Mouse (Mus musculus): ENCODE data around the gene Pla2r1.

The Pla2r1 gene

DNA sequence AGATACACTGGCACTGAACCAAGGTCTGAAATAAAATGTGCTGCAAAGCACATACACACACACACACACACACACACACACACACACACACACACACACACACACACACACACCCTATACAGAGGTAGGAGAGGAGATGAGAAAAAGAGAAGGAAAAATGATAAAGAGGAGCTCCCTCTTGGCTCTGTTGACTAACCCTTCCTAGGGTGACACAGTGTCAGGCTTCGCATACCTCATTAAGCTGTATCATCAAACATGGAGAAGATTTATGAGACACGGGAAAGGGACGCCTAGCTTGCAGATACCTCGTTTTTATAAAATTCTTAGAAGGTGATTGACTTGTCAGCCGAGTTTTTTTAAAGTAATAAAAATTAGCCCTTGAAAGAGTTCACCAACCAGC, 116.3 kb downstream of the Pla2r1 start:
- Histone ChIP-seq H3K27me3 (ENCODE audit: insufficient read depth, low read length) (no peaks in the 10 kb centered on the region), H3K4me1 (replicated peaks; ENCODE audit: low read depth, low read length) (peaks cover 22% of the 10 kb centered on the region)
- TF ChIP-seq NANOG (IDR thresholded peaks at IDR 0.05; ENCODE audit: borderline replicate concordance, low read length), result no peak

DNA sequence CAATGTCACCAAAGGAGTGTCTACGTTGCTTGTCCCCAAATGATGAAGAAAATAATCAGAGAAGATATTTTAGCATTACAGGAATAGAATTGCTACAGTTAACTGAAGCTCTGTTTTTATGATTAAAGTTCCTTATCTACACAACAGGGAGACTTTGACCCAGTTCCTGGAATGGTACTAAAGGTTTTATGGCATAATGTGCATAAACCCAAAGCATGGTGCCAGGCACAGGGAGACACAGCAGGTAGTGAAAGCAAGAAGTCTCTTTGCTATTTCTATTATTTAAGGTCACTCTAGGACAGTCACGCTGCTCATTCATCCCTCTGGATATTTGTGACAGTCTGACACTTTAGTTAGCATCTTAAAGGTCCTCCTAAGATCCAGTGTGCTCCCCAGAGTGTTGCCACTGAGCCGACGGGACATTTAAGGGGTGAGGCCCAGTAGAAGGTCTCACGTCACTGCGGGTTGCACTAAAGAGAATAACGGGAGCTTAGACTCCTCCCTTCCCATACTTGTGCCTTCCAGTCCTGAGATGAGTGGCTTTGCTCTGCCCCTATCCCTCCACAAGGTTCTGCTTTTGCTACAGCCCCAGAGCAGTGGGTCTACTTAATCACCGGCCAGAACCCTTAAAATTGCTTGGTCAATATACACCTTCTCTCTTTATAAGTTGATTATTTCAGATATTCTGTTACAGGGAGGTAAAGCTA, 122.6 kb downstream of the Pla2r1 start:
- no peaks in the 10 kb centered on the region for H3K36me3 ChIP-seq (ENCODE audit: insufficient read depth, low read length)
- peaks cover 14% of the 10 kb centered on the region for H3K4me1 ChIP-seq (replicated peaks; ENCODE audit: low read depth, low read length)
- TF ChIP-seq NANOG (IDR thresholded peaks at IDR 0.05; ENCODE audit: borderline replicate concordance, low read length), result no peak
- TF ChIP-seq POU5F1 (IDR thresholded peaks at IDR 0.05; ENCODE audit: borderline replicate concordance, low read length), result no peak
- no peak for TF ChIP-seq CTCF (conservative IDR thresholded peaks at IDR 0.05; ENCODE audit: low read length)
- no peaks in the 10 kb centered on the region for H3K27me3 ChIP-seq (ENCODE audit: insufficient read depth, low read length)
- H3K9me3 ChIP-seq (ENCODE audit: low read length), result no peaks in the 10 kb centered on the region
- H3K4me3 ChIP-seq (replicated peaks; ENCODE audit: low read length), result no peak overlapping the region

More for the DNA sequence above, 116.3 kb downstream of the Pla2r1 start:
- Histone ChIP-seq H3K4me3 (replicated peaks; ENCODE audit: low read length) (no peak overlapping the region), H3K36me3 (ENCODE audit: insufficient read depth, low read length) (no peaks in the 10 kb centered on the region), H3K9me3 (ENCODE audit: low read length) (no peaks in the 10 kb centered on the region)

GRCm38 (mm10) chr2:60418075-60418474, 135.0 kb downstream of the Pla2r1 start:
- peaks cover 21% of the 10 kb centered on the region for H3K4me1 ChIP-seq (replicated peaks; ENCODE audit: low read depth, low read length)
- H3K27me3 ChIP-seq (ENCODE audit: insufficient read depth, low read length), result no peaks in the 10 kb centered on the region
- no peaks in the 10 kb centered on the region for H3K9me3 ChIP-seq (ENCODE audit: low read length)
- no peaks in the 10 kb centered on the region for H3K36me3 ChIP-seq (ENCODE audit: insufficient read depth, low read length)
- peak; percentile 94 for TF ChIP-seq CTCF (conservative IDR thresholded peaks at IDR 0.05; ENCODE audit: low read length)
- TF ChIP-seq NANOG (IDR thresholded peaks at IDR 0.05; ENCODE audit: borderline replicate concordance, low read length), result no peak
- no peak overlapping the region for H3K4me3 ChIP-seq (replicated peaks; ENCODE audit: low read length)

DNA sequence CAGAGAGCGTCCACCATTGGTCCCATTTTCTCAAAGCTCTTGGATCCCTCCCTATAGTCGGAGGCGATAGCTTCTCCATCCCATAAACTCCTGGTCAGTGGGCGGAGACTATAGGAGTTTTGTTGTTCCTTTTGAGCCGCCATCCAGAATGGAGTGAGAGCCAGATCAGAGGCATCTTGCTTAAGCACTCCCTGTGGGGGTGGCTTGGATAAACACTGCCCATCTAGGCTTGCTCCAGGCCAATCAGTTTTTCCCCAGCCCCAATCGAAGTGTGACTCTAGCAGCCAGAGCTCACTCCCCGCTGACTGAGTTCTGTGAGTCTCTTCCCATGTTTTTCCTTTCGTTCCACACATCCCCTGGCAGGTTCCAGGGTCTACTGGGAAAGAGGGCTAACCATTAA, 138.8 kb downstream of the Pla2r1 start:
- Histone ChIP-seq H3K9me3 (ENCODE audit: low read length) (no peaks in the 10 kb centered on the region), H3K4me1 (replicated peaks; ENCODE audit: low read depth, low read length) (peaks cover 59% of the 10 kb centered on the region), H3K4me3 (replicated peaks; ENCODE audit: low read length) (peak overlapping the region; percentile 58), H3K36me3 (ENCODE audit: insufficient read depth, low read length) (no peaks in the 10 kb centered on the region), H3K27me3 (ENCODE audit: insufficient read depth, low read length) (no peaks in the 10 kb centered on the region)
- no peak for TF ChIP-seq POU5F1 (IDR thresholded peaks at IDR 0.05; ENCODE audit: borderline replicate concordance, low read length)
- TF ChIP-seq NANOG (IDR thresholded peaks at IDR 0.05; ENCODE audit: borderline replicate concordance, low read length), result no peak
- no peak for TF ChIP-seq CTCF (conservative IDR thresholded peaks at IDR 0.05; ENCODE audit: low read length)

DNA sequence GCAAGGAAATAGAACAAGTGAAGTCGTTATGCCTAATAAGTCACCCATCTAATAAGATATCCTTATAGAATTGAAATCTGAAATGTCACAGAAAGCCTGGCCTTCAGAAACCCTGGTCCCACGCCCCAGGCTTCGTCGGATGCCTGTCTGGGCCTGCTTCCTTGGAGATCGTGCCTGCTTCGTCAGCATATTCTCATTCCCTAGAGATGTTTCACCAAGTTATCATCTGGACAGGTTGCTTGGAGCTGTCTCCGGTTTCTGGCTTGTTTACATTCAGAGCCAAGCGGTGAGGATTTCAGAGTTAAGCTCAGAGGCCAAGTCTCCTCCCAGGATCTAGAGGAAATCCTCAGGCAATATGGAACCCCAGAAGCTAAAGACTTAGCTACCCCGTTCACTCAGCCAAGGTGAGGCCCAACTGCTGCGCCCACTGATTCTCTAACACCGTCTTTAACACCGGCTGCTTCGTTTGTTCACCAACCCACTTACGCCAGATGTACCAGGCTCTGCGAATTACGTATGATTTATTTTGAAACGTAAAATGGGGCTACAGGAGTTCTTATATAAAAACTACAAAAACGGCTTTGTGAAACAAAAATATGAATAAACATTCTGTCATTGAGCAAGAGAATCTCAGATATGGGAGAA, 140.0 kb downstream of the Pla2r1 start:
- Histone ChIP-seq H3K4me3 (replicated peaks; ENCODE audit: low read length) (no peak overlapping the region), H3K4me1 (replicated peaks; ENCODE audit: low read depth, low read length) (peaks cover 70% of the 10 kb centered on the region), H3K36me3 (ENCODE audit: insufficient read depth, low read length) (no peaks in the 10 kb centered on the region), H3K27me3 (ENCODE audit: insufficient read depth, low read length) (no peaks in the 10 kb centered on the region), H3K9me3 (ENCODE audit: low read length) (no peaks in the 10 kb centered on the region)
- TF ChIP-seq CTCF (conservative IDR thresholded peaks at IDR 0.05; ENCODE audit: low read length) (no peak), POU5F1 (IDR thresholded peaks at IDR 0.05; ENCODE audit: borderline replicate concordance, low read length) (no peak), NANOG (IDR thresholded peaks at IDR 0.05; ENCODE audit: borderline replicate concordance, low read length) (no peak)

DNA sequence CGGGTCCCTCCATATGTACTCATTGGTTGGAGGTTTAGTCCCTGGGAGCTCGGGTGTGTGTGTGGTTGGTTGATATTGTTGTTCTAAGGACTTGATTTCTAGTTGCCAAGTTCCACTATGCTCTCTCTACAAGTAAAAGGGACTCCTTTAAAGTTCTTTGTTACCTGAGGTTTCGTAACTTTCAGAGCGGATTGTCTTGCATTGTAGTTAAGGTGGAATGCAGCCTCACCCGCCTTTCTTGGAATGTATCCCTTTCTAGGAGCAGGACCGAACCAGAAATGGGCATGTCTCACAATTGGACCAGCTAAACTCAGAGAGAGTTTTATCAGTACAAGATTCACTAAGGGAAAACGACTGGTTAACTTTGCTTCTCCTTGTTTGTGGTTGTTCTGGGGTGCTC, 141.9 kb downstream of the Pla2r1 start:
- TF ChIP-seq CTCF (conservative IDR thresholded peaks at IDR 0.05; ENCODE audit: low read length) (no peak), NANOG (IDR thresholded peaks at IDR 0.05; ENCODE audit: borderline replicate concordance, low read length) (peak; percentile 36; the same call in 1 of the 2 replicates)

GRCm38 (mm10) chr2:60409989-60410763, 142.9 kb downstream of the Pla2r1 start:
- no peaks in the 10 kb centered on the region for H3K9me3 ChIP-seq (ENCODE audit: low read length)
- peaks cover 93% of the 10 kb centered on the region for H3K4me1 ChIP-seq (replicated peaks; ENCODE audit: low read depth, low read length)
- TF ChIP-seq NANOG (IDR thresholded peaks at IDR 0.05; ENCODE audit: borderline replicate concordance, low read length) (no peak), POU5F1 (IDR thresholded peaks at IDR 0.05; ENCODE audit: borderline replicate concordance, low read length) (no peak), CTCF (conservative IDR thresholded peaks at IDR 0.05; ENCODE audit: low read length) (no peak)
- H3K4me3 ChIP-seq (replicated peaks; ENCODE audit: low read length), result peak overlapping the region; percentile 37
- H3K27me3 ChIP-seq (ENCODE audit: insufficient read depth, low read length), result no peaks in the 10 kb centered on the region
- no peaks in the 10 kb centered on the region for H3K36me3 ChIP-seq (ENCODE audit: insufficient read depth, low read length)

More for the DNA sequence above, 141.9 kb downstream of the Pla2r1 start:
- H3K4me1 ChIP-seq (replicated peaks; ENCODE audit: low read depth, low read length), result peaks cover 89% of the 10 kb centered on the region
- no peaks in the 10 kb centered on the region for H3K36me3 ChIP-seq (ENCODE audit: insufficient read depth, low read length)
- H3K27me3 ChIP-seq (ENCODE audit: insufficient read depth, low read length), result no peaks in the 10 kb centered on the region
- H3K4me3 ChIP-seq (replicated peaks; ENCODE audit: low read length), result peak overlapping the region; percentile 48
- H3K9me3 ChIP-seq (ENCODE audit: low read length), result no peaks in the 10 kb centered on the region

DNA sequence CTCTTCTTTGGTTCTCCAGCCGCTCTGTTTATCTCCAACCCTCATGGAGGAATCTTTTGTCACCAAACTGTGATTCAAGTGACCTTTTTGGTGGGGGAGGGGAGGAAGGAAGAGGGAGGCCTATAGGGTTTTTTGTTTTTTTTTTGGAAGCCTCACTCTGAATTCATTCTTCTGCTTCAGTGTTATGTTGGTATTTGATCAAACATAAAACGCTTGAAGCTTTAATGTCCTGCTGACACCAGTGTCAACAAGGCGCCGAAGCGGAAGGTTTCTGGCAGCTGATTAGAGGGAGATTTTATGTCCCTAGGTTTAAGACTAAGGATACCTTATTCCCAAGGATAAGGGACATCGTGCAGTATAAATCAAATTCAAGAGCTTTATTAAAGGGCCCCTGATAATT, 143.9 kb downstream of the Pla2r1 start:
- no peaks in the 10 kb centered on the region for H3K27me3 ChIP-seq (ENCODE audit: insufficient read depth, low read length)
- TF ChIP-seq NANOG (IDR thresholded peaks at IDR 0.05; ENCODE audit: borderline replicate concordance, low read length) (no peak), CTCF (conservative IDR thresholded peaks at IDR 0.05; ENCODE audit: low read length) (no peak), POU5F1 (IDR thresholded peaks at IDR 0.05; ENCODE audit: borderline replicate concordance, low read length) (no peak)
- no peaks in the 10 kb centered on the region for H3K9me3 ChIP-seq (ENCODE audit: low read length)
- H3K4me1 ChIP-seq (replicated peaks; ENCODE audit: low read depth, low read length), result peaks cover 93% of the 10 kb centered on the region
- H3K4me3 ChIP-seq (replicated peaks; ENCODE audit: low read length), result no peak overlapping the region
- no peaks in the 10 kb centered on the region for H3K36me3 ChIP-seq (ENCODE audit: insufficient read depth, low read length)
